Mouse (Mus musculus) myocyte (in vitro differentiated cells): ENCODE data around the gene Nfatc2. TPM values are rescaled to one million over a fixed set of nuclear protein-coding genes. Genes with fewer than 3 reads are reported as not detected.

Experiments
- H3K27me3 ChIP-seq: one replicate; pipeline ENCODE4 v1.6.1; 2011; ENCODE audit not compliant: control insufficient read depth, insufficient read depth, insufficient read length
- H3K36me3 ChIP-seq: one replicate; pipeline ENCODE4 v1.6.1; 2011; ENCODE audit not compliant: control insufficient read depth, insufficient read depth
- H3K4me2 ChIP-seq: one replicate; pipeline ENCODE4 v1.6.1; 2011; ENCODE audit warnings: low read depth, control low read depth
- H3K4me3 ChIP-seq: one replicate; pipeline ENCODE4 v1.5.1; 2011; ENCODE audit warnings: mild to moderate bottlenecking, control low read depth, moderate library complexity
- H3K79me2 ChIP-seq: one replicate; pipeline ENCODE4 v1.6.1; 2011; ENCODE audit not compliant: control insufficient read depth, insufficient read depth
- H3ac ChIP-seq: one replicate; pipeline ENCODE4 v1.6.1; 2011; ENCODE audit not compliant: control insufficient read depth, insufficient read length
- CEBPB ChIP-seq: IDR thresholded peaks from 2 replicates; pipeline ENCODE4 v1.6.1; 2011; ENCODE audit warnings: mild to moderate bottlenecking, moderate library complexity; ENCODE audit not compliant: poor library complexity, insufficient read depth, severe bottlenecking
- E2F4 ChIP-seq: IDR thresholded peaks from one replicate; pipeline ENCODE4 v1.6.1; 2011; ENCODE audit warnings: mild to moderate bottlenecking, control low read depth, moderate library complexity; ENCODE audit not compliant: insufficient read depth
- MAX ChIP-seq: IDR thresholded peaks from one replicate; pipeline ENCODE4 v1.6.1; 2011; ENCODE audit warnings: low read depth, mild to moderate bottlenecking, control low read depth
- MYOD1 ChIP-seq, 3 experiments: IDR thresholded peaks; one replicate each; pipeline ENCODE4 v1.6.1; 2011; ENCODE audit warnings: control low read depth in 2 of 3, low read depth in 2 of 3, mild to moderate bottlenecking in 2 of 3, moderate library complexity in 1 of 3; ENCODE audit not compliant: insufficient read length in 2 of 3, control insufficient read depth in 1 of 3
- MYOG ChIP-seq, 3 experiments: IDR thresholded peaks; one replicate each; pipeline ENCODE4 v1.6.1; 2011; ENCODE audit warnings: control low read depth in 2 of 3, low read depth in 2 of 3, mild to moderate bottlenecking in 2 of 3; ENCODE audit not compliant: insufficient read length in 2 of 3, control insufficient read depth in 1 of 3, insufficient read depth in 1 of 3
- POLR2A ChIP-seq: IDR thresholded peaks from one replicate; pipeline ENCODE4 v1.6.1; 2011; ENCODE audit warnings: low read depth, mild to moderate bottlenecking, control low read depth, moderate library complexity; ENCODE audit not compliant: insufficient read length
- POLR2AphosphoS2 ChIP-seq: IDR thresholded peaks from one replicate; pipeline ENCODE4 v1.6.1; 2011; ENCODE audit warnings: low read depth, control low read depth; ENCODE audit not compliant: insufficient read length
- REST ChIP-seq: IDR thresholded peaks from one replicate; pipeline ENCODE4 v1.6.1; 2011; ENCODE audit warnings: mild to moderate bottlenecking, control low read depth, moderate library complexity; ENCODE audit not compliant: insufficient read depth, insufficient read length
- SRF ChIP-seq: IDR thresholded peaks from one replicate; pipeline ENCODE4 v1.6.1; 2011; ENCODE audit warnings: low read depth; ENCODE audit not compliant: control insufficient read depth, insufficient read length
- TCF12 ChIP-seq: IDR thresholded peaks from one replicate; pipeline ENCODE4 v1.6.1; 2011; ENCODE audit warnings: mild to moderate bottlenecking, control low read depth; ENCODE audit not compliant: poor library complexity, insufficient read depth, severe bottlenecking
- TCF3 ChIP-seq: IDR thresholded peaks from one replicate; pipeline ENCODE4 v1.6.1; 2011; ENCODE audit warnings: low read depth, control low read depth; ENCODE audit not compliant: insufficient read length
- USF1 ChIP-seq: IDR thresholded peaks from one replicate; pipeline ENCODE4 v1.6.1; 2011; ENCODE audit warnings: low read depth, mild to moderate bottlenecking, control low read depth, moderate library complexity
- polyA plus RNA-seq: library from polyadenylated mRNA; unstranded; fragments of >200 nt; fragmentation: generic; extraction: Trizol; gene quantifications from one replicate; pipeline ENCODE4 v1.2.1, GENCODE M21; 2012; ENCODE audit warnings: missing spikeins

Nfatc2 gene
- polyA plus RNA-seq, 1 experiment = 0.55 TPM

DNA sequence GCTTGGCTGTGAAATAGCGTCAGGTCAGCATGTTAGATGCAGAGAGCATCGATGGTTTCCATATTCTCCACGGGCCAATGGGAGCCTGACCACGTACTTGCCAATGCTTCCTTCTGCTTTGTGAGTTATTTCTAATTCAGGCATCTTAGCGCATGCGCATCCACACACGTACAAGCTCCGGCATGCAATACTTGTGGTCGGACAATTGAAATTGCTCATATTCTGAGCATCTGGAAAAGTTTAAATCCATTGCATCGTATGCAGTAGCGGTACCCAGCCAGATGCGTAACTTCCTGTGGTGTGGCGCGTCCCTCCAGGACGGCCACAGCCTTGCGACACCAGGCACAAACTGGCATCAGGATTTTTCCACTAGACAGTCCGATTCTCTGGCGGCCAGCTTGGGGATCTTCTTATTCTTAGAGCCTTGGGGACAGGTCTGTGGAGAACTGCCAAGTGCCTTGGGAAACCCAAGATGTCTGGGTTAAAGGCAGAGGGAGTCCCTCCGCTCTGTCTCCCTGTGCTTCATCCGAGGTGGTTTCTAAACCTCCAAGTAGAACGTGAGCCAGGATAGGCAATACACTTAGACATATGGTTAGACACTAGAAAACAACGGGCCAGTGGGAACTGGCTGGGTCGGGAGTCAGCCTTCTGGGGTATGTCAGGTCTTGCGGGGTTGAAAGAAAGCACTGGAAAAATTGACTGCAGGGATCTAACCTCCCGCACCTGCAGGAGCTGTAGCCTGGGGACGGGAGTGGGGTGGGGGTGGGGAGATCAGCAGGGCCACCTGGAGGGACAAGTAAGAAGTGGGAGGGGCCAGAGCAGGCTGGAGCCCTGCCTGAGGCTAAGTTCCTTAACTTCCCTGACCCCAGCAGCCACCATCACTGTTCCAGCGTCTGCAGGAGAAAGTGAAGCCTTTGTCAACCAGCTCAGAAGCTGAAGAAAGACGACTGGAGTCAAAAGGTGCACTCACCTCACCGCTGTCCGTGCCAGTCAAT lies 149.4 kb downstream of the Nfatc2 start:
- Histone ChIP-seq H3ac (no peak overlapping the region), H3K79me2 (no peaks in the 10 kb centered on the region), H3K36me3 (no peaks in the 10 kb centered on the region), H3K27me3 (no peaks in the 10 kb centered on the region), H3K4me3 (no peak overlapping the region), H3K4me2 (no peak overlapping the region)
- TF ChIP-seq TCF3 (no peak), MAX (no peak)

DNA sequence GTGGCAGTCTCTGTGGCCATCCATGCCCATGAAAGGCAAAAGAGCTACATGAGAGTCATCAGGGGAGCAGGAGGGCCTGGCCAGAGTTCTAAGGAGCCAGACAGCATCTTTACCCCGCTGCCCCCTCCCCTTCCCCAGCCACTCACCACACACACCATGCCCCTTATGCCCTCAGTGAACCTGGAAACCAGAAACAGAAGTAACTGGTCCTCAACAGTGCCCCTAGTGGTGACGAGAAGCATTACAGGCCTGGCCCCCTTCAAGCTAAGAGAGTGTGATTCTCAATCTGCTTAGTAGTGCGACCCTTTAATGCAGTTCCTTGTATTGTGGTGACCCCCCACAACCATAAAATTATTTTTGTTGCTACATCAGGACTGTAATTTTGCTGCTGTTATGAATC lies 150.5 kb downstream of the Nfatc2 start:
- H3K27me3 ChIP-seq = no peaks in the 10 kb centered on the region

DNA sequence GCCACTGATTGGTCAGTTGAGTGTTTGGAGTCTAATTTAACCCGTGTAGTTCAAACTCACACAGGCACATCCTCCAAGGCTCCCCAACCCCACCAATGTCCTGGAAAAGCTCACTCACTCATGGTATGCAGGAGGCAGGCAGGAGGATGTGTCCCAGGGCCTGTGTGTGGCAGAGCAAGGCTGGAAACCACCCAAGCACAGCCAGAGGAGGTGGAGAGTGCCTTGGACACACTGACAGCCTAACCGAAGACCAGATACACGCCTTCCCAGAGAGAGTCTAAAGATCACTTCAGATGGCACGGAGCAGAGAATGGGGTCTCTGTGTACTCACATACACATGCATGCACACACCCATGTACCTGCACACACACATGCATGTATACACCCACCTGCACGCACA lies 153.4 kb downstream of the Nfatc2 start:
- TF ChIP-seq MYOD1 (IDR thresholded peaks at IDR 0.05; ENCODE audit: control insufficient read depth in 1 of 3, insufficient read length in 2 of 3, low read depth in 2 of 3) (no peak), POLR2AphosphoS2 (no peak), TCF3 (no peak), USF1 (no peak), MYOG (IDR thresholded peaks at IDR 0.05; ENCODE audit: control insufficient read depth in 1 of 3, insufficient read depth in 1 of 3, insufficient read length in 2 of 3, low read depth in 2 of 3) (no peak), SRF (no peak), MAX (no peak), TCF12 (no peak), E2F4 (no peak), CEBPB (no peak), POLR2A (no peak), REST (no peak)
- no peak overlapping the region for H3ac ChIP-seq
- H3K4me3 ChIP-seq = no peak overlapping the region
- H3K4me2 ChIP-seq = no peak overlapping the region
- H3K27me3 ChIP-seq = no peaks in the 10 kb centered on the region
- H3K36me3 ChIP-seq = no peaks in the 10 kb centered on the region
- H3K79me2 ChIP-seq = no peaks in the 10 kb centered on the region

More for the DNA sequence above, 150.5 kb downstream of the Nfatc2 start:
- Histone ChIP-seq H3K79me2 (no peaks in the 10 kb centered on the region), H3K4me3 (no peak overlapping the region), H3ac (no peak overlapping the region), H3K4me2 (no peak overlapping the region), H3K36me3 (no peaks in the 10 kb centered on the region)
- no peak for TF ChIP-seq MYOG (IDR thresholded peaks at IDR 0.05; ENCODE audit: control insufficient read depth in 1 of 3, insufficient read depth in 1 of 3, insufficient read length in 2 of 3, low read depth in 2 of 3)
- TF ChIP-seq TCF12 = no peak
- TF ChIP-seq TCF3 = no peak
- no peak for TF ChIP-seq CEBPB
- TF ChIP-seq POLR2AphosphoS2 = no peak
- no peak for TF ChIP-seq E2F4
- TF ChIP-seq MYOD1 (IDR thresholded peaks at IDR 0.05; ENCODE audit: control insufficient read depth in 1 of 3, insufficient read length in 2 of 3, low read depth in 2 of 3) = no peak
- no peak for TF ChIP-seq SRF
- TF ChIP-seq POLR2A = no peak
- no peak for TF ChIP-seq USF1
- no peak for TF ChIP-seq REST
- no peak for TF ChIP-seq MAX

DNA sequence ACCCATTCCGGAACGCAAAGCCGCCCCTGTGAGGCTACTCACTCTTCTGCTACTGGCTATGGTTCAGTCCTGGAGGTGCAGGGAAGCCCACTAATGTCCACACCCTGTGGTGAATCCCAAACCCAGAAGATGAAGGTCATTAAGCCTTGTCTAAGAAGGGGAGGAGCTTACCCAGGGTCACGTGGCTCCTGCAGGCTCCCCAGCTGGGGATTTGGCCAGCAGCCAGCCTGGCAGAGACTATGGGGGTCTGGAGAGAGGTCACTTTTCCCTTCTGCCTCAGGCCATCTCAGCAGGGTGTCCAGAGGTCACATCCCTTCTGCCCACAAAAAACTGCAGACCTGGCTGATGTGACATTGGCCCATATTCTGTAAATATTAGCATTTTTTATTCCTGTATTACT lies 153.9 kb downstream of the Nfatc2 start:
- no peaks in the 10 kb centered on the region for H3K27me3 ChIP-seq

DNA sequence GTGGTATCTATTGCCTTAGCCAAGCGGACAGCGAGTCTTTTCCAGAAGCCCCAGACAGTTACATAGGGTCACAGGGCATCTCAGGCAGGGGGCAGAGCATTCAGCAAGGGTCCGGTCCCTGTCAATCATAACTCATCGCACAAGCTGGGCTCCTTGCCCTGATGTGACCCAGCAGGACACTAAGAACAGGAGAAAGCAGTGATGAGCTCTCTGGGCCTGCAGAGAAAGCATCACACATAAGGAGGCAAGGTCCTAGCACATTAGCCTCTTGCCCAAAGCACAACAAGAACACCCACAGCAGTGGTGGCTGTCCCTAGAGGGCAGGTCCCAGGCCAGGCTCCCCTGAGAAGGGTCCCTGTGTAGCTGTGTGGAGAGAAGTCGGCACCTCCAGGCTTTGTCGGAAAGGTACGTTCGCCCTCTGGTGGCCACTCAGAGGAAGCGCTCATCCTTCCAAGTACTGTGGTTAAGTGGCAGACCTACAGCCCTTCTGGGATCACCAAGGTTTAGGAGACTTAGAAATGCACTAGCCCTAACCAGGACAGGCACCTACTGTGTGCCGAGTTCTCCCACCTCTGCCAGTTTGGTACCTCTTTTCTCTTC lies 156.1 kb downstream of the Nfatc2 start:
- Histone ChIP-seq H3K4me2 (no peak overlapping the region), H3ac (no peak overlapping the region), H3K79me2 (no peaks in the 10 kb centered on the region), H3K4me3 (no peak overlapping the region), H3K27me3 (no peaks in the 10 kb centered on the region), H3K36me3 (no peaks in the 10 kb centered on the region)
- TF ChIP-seq MAX (no peak), MYOD1 (IDR thresholded peaks at IDR 0.05; ENCODE audit: control insufficient read depth in 1 of 3, insufficient read length in 2 of 3, low read depth in 2 of 3) (no peak)

More for the DNA sequence above, 153.9 kb downstream of the Nfatc2 start:
- Histone ChIP-seq H3K79me2 (no peaks in the 10 kb centered on the region), H3K4me2 (no peak overlapping the region), H3K4me3 (no peak overlapping the region), H3K36me3 (no peaks in the 10 kb centered on the region), H3ac (no peak overlapping the region)
- TF ChIP-seq USF1 (peak; percentile 41), REST (no peak)
